Mouse (Mus musculus): Measurements from ENCODE around the gene Lrrc34. TPM values are rescaled to one million over a fixed set of nuclear protein-coding genes. Genes with fewer than 3 reads are reported as not detected.

The Lrrc34 gene
- polyA plus RNA-seq, 1 experiment from 2014 or later: 0.86 TPM

DNA sequence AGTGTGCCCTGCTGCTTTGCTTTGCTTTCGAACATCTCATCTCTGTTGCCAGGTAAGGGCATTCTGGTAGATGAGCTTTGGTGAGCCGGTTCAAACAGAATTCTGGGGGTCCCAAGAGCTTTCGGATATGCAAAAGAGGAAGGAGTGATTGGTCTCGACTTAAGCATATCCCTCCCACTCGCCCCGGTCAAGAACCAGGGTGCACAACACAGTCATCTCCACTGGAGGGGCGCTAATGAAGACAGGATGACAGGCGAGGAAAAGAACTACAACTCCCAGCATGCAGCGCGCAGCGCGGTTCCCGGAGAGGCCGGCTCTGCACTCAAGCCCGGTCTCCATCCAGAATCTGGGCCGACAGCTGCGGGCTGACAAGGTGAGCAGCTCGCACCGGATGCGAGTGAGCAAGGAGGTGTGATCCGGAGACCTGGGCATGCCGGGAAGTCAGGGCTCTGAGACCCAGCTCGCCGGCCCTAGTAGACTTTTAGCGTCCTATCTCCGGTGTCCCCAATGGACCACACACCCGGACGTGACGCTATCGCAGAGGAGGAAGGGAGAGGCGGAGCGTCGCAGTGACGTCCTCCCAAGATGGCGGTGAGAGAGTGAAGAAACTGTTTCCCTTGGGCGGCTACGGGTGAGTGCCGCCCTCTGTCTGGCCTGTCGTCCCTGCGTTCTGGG, 45.5 kb downstream of the Lrrc34 start, which contains the start of gene Mynn:
Gene Mynn (plus strand): TSS at position 1 of the 675 bp plus-strand sequence.
- Histone ChIP-seq H3K27me3 (replicated peaks; ENCODE audit: control insufficient read depth, insufficient read depth, low read length) (no peaks in the 10 kb centered on the region), H3K4me3 (replicated peaks; ENCODE audit: low read length) (peak within 1 kb of the TSS; percentile 92), H3K9ac (replicated peaks; ENCODE audit: low read depth, low read length) (peak within 1 kb of the TSS; percentile 87), H3K36me3 (ENCODE audit: control insufficient read depth, insufficient read depth) (no peaks in the 10 kb centered on the region), H3K27ac (ENCODE audit: low read length) (peak within 1 kb of the TSS; percentile 97), H3K4me1 (replicated peaks; ENCODE audit: control insufficient read depth, insufficient read depth, low read length) (peaks cover 17% of the 10 kb centered on the region), H3K4me2 (ENCODE audit: low read length) (peak within 1 kb of the TSS; percentile 77), H3K9me3 (ENCODE audit: control insufficient read depth, low read length) (no peaks in the 10 kb centered on the region)
- ATAC-seq: peak; percentile 96
- 0% methylated on average over 40 of the region's 40 CpGs for WGBS

DNA sequence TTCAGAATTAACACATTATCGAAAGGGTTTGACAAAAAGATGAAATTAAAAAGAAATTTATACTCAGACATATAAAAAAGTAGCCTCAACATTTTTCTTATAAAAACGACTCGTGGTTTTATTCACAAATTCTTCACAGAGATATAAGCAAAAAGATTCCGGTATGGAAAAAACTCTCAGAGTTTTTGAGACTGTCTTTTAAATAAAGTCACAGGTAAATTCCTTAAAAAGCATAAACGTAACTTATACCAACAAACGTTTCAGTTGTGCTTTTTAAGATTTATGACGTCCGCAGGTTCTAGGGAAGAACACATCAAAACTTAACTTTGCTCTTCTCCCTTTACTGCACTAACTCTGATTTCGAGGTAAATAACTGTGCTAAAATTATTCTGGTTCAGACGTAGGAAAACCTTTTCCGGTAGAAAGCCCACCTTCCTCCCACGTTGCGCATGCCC, 46.0 kb downstream of the Lrrc34 start:
- Histone ChIP-seq H3K4me3 (replicated peaks; ENCODE audit: low read length) (peak overlapping the region; percentile 92), H3K4me1 (replicated peaks; ENCODE audit: control insufficient read depth, insufficient read depth, low read length) (peaks cover 17% of the 10 kb centered on the region), H3K36me3 (ENCODE audit: control insufficient read depth, insufficient read depth) (no peaks in the 10 kb centered on the region), H3K4me2 (ENCODE audit: low read length) (peak overlapping the region; percentile 77), H3K27me3 (replicated peaks; ENCODE audit: control insufficient read depth, insufficient read depth, low read length) (no peaks in the 10 kb centered on the region), H3K9ac (replicated peaks; ENCODE audit: low read depth, low read length) (peak overlapping the region; percentile 87), H3K9me3 (ENCODE audit: control insufficient read depth, low read length) (no peaks in the 10 kb centered on the region), H3K27ac (ENCODE audit: low read length) (peak overlapping the region; percentile 97)
- ATAC-seq: no peak
- WGBS: under 1% methylated on average over 13 of the region's 13 CpGs

DNA sequence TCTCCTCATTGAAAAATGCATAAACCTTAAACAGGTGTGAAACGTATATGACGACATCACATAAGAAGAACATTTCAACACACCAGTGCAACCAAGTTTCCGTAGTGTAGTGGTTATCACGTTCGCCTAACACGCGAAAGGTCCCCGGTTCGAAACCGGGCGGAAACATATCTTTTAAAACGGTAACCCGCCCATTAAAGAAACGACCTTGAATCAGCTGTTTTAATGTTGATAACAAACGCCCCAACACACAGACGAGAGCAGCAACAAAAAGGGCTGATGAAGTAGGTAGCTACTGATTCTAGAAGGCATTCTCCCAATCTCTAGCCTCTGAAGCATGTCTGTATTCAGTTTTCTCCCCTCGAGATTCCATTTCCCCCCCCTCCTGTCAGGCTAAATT, 46.5 kb downstream of the Lrrc34 start:
- H3K27me3 ChIP-seq (replicated peaks; ENCODE audit: control insufficient read depth, insufficient read depth, low read length): no peaks in the 10 kb centered on the region
- H3K4me2 ChIP-seq (ENCODE audit: low read length): peak overlapping the region; percentile 77
- H3K4me3 ChIP-seq (replicated peaks; ENCODE audit: low read length): peak overlapping the region; percentile 54
- no peaks in the 10 kb centered on the region for H3K9me3 ChIP-seq (ENCODE audit: control insufficient read depth, low read length)
- 0 out of 2 replicates have a peak overlapping the region, but pooled peaks have one; percentile 57 for H3K27ac ChIP-seq (ENCODE audit: low read length)
- H3K9ac ChIP-seq (replicated peaks; ENCODE audit: low read depth, low read length): no peak overlapping the region
- ATAC-seq: peak; percentile 22
- peaks cover 17% of the 10 kb centered on the region for H3K4me1 ChIP-seq (replicated peaks; ENCODE audit: control insufficient read depth, insufficient read depth, low read length)
- WGBS: 0% methylated on average over 17 of the region's 17 CpGs
- H3K36me3 ChIP-seq (ENCODE audit: control insufficient read depth, insufficient read depth): no peaks in the 10 kb centered on the region

DNA sequence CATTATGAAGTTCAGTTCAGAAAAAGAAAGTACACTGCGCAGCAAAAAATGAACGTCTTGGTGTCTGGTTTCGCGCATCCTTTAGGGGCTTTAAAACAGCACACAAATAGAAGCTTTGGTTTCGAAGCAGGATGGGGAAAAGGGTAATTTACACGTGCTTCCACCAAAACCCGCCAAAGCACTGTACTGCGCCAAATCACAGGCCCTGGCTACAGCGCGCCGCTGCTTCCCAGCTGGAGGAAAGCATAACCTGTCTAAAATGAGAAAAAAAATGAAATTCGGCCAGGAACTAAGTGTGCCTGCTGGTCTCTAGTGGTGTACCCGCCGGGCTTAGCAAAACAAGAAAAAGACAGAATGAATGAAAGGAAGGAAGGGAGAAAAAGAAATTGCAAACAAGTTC, 47.0 kb downstream of the Lrrc34 start:
- no peak for ATAC-seq
- Histone ChIP-seq H3K36me3 (ENCODE audit: control insufficient read depth, insufficient read depth) (no peaks in the 10 kb centered on the region), H3K4me1 (replicated peaks; ENCODE audit: control insufficient read depth, insufficient read depth, low read length) (peaks cover 21% of the 10 kb centered on the region), H3K27me3 (replicated peaks; ENCODE audit: control insufficient read depth, insufficient read depth, low read length) (no peaks in the 10 kb centered on the region), H3K9ac (replicated peaks; ENCODE audit: low read depth, low read length) (peak overlapping the region; percentile 41), H3K4me2 (ENCODE audit: low read length) (peak overlapping the region; percentile 77), H3K4me3 (replicated peaks; ENCODE audit: low read length) (peak overlapping the region; percentile 54), H3K27ac (ENCODE audit: low read length) (peak overlapping the region; percentile 72), H3K9me3 (ENCODE audit: control insufficient read depth, low read length) (no peaks in the 10 kb centered on the region)
- under 1% methylated on average over 14 of the region's 14 CpGs for WGBS

DNA sequence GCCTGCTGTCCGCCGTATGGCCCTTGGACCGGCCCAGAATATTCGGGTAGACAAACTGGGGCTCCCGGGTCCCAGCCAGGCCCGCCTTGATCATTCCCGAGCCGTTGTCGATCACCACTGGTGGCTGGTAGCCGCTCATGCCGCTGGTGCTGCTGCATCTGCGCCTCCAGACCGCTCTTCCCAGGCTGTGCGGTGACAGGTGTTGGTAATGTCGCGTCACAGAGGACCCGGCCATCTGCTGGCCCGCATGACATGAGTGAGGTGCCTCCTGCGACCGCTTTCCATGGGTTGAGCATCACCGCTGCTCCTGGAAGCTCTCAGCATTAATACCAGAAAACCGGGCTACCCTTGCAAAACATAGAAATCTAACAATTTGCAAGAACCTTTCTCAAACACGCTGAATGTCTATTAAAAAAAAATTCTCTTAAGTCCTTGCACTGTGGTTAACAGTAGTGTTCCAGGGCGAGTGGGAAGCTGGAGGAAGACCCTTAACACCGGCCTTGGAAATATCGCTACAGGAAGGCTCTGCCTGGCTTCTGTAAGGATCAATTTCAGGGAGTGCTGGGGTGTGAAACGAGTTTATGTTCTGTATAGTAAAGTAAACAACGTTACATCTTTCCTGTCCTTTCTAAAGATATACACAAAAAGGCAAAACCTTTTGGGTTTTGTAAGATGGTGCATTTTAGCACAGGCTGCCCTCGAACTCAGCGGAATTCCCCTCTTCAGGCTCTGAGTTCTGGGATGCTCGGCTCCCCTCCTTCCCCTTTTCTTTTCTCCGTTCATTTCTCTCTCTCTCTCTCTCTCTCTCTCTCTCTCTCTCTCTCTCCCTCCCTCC, 47.7 kb downstream of the Lrrc34 start, which contains the start of gene Actrt3:
Gene Actrt3 (minus strand): TSS at position 229 of the 835 bp plus-strand sequence.
- WGBS: 1% methylated on average over 32 of the region's 32 CpGs
- Histone ChIP-seq H3K9ac (replicated peaks; ENCODE audit: low read depth, low read length) (peak within 1 kb of the TSS; percentile 64), H3K4me2 (ENCODE audit: low read length) (peak within 1 kb of the TSS; percentile 77), H3K27me3 (replicated peaks; ENCODE audit: control insufficient read depth, insufficient read depth, low read length) (no peaks in the 10 kb centered on the region), H3K4me1 (replicated peaks; ENCODE audit: control insufficient read depth, insufficient read depth, low read length) (peaks cover 23% of the 10 kb centered on the region), H3K4me3 (replicated peaks; ENCODE audit: low read length) (peak within 1 kb of the TSS; percentile 54), H3K27ac (ENCODE audit: low read length) (peak within 1 kb of the TSS; percentile 72), H3K9me3 (ENCODE audit: control insufficient read depth, low read length) (no peaks in the 10 kb centered on the region), H3K36me3 (ENCODE audit: control insufficient read depth, insufficient read depth) (no peaks in the 10 kb centered on the region)
- no peak for ATAC-seq

DNA sequence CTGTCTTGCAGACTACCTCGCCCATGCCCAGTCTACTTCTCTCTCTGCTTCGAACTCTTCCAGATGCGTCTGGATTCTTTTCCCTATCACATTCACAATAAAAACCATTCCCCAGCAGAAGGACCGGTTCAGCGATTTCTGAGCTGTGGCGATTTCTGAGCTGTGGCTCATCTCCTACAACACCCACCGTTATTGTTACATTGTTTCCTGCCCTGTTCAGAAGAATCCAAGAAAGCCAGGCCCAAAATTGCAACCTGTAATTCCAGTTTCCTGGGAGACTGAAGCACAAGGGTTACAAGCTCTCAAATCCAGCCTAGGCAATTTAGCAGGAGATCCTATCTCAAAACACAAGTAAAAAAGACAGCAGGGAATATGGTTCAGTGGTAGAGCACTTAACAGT, 50.4 kb downstream of the Lrrc34 start:
- Histone ChIP-seq H3K27ac (ENCODE audit: low read length) (no peak overlapping the region), H3K27me3 (replicated peaks; ENCODE audit: control insufficient read depth, insufficient read depth, low read length) (no peaks in the 10 kb centered on the region), H3K4me3 (replicated peaks; ENCODE audit: low read length) (no peak overlapping the region), H3K9ac (replicated peaks; ENCODE audit: low read depth, low read length) (no peak overlapping the region), H3K36me3 (ENCODE audit: control insufficient read depth, insufficient read depth) (no peaks in the 10 kb centered on the region), H3K4me2 (ENCODE audit: low read length) (no peak overlapping the region), H3K9me3 (ENCODE audit: control insufficient read depth, low read length) (no peaks in the 10 kb centered on the region), H3K4me1 (replicated peaks; ENCODE audit: control insufficient read depth, insufficient read depth, low read length) (peaks cover 15% of the 10 kb centered on the region)
- no peak for ATAC-seq
- WGBS: 84% methylated on average over 7 of the region's 7 CpGs

DNA sequence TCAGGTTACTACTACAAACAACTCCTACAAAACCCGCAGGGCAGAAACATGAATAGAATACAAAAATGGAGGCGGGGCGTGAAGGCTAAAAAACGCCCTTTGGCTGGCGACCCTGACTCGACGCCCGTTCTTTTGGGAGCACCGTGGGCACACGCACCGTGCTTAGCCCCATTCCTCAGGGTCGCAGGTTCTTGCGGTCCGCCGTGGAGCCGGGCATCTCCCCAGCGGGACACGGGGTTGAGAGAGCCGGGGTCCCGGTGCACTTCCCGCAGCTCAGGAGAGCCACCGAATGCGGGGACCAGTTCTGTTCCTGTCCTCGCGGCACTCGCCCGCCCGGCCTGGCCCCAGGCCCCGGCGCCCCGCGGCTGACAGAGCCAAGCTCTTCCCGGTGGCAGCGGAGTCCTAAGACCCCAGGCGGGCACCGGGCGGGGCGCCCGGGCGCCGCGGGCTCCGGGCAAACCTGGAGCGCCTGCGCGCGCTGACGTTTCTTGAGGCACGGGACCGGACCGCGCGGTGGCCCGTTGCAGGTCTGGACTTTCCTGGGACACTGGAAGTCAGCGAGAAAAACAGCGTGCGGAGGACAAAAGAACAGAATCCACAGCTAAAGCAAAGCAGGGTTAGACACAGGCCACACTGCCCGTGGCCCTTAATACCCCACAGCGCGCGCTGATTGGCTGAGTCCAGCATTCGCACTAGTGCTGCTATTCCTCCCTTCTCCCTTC, 52.4 kb downstream of the Lrrc34 start:
- H3K36me3 ChIP-seq (ENCODE audit: control insufficient read depth, insufficient read depth): no peaks in the 10 kb centered on the region
- no peaks in the 10 kb centered on the region for H3K27me3 ChIP-seq (replicated peaks; ENCODE audit: control insufficient read depth, insufficient read depth, low read length)

DNA sequence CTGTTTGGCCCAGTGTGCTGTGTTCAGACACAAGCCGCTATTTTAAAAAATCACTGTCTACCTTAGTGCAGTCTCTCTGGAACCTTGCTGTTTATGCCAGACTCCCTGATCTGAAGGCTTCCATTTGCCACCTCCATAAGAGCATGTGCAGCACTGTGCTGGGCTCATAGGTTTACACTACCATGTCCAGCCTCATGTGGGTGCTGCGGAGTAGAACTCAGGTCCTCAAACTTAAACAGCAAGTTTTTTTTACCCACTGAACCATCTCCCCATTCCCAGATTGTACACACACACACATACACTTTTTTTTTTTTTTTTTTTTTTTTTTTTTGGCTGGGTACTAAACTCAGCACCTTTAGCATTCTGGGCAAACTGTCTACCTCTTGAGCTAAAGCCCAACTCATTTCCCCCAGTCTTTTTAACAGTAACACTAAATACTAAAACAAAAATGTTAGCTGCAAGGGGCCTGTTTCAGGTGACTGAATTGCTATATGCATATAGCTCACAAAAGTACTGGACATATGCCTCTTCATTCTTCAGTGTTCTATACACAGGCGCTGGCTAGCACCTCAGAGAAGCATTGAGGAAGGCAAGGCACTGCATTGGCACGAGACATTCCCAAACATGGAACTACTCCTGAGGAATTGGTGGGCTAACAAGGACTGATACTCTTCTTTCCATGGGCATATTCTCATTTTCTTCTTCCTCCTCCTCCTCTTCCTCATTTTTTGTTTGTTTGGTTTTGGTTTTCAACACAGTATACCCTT, 53.8 kb downstream of the Lrrc34 start:
- Histone ChIP-seq H3K9ac (replicated peaks; ENCODE audit: low read depth, low read length) (no peak overlapping the region), H3K9me3 (ENCODE audit: control insufficient read depth, low read length) (no peaks in the 10 kb centered on the region), H3K4me1 (replicated peaks; ENCODE audit: control insufficient read depth, insufficient read depth, low read length) (peaks cover 5% of the 10 kb centered on the region), H3K36me3 (ENCODE audit: control insufficient read depth, insufficient read depth) (no peaks in the 10 kb centered on the region), H3K4me2 (ENCODE audit: low read length) (no peak overlapping the region), H3K4me3 (replicated peaks; ENCODE audit: low read length) (no peak overlapping the region), H3K27ac (ENCODE audit: low read length) (no peak overlapping the region), H3K27me3 (replicated peaks; ENCODE audit: control insufficient read depth, insufficient read depth, low read length) (no peaks in the 10 kb centered on the region)
- 79% methylated on average over 4 of the region's 4 CpGs for WGBS
- ATAC-seq: no peak

More for the DNA sequence above, 52.4 kb downstream of the Lrrc34 start:
- Histone ChIP-seq H3K4me3 (replicated peaks; ENCODE audit: low read length) (peak overlapping the region; percentile 76), H3K27ac (ENCODE audit: low read length) (peak overlapping the region; percentile 56), H3K4me1 (replicated peaks; ENCODE audit: control insufficient read depth, insufficient read depth, low read length) (peaks cover 12% of the 10 kb centered on the region), H3K9ac (replicated peaks; ENCODE audit: low read depth, low read length) (peak overlapping the region; percentile 89), H3K4me2 (ENCODE audit: low read length) (peak overlapping the region; percentile 67), H3K9me3 (ENCODE audit: control insufficient read depth, low read length) (no peaks in the 10 kb centered on the region)
- peak; percentile 74 for ATAC-seq
- WGBS: under 1% methylated on average over 62 of the region's 62 CpGs
